Mouse (Mus musculus): Measurements from ENCODE around the gene Eid2.

GRCm38 (mm10) chr7:28268042-28268531 lies 406 bp downstream of the Eid2 start:
- no peak for TF ChIP-seq CTCF (IDR thresholded peaks at IDR 0.05; ENCODE audit: low read depth, low read length)
- TF ChIP-seq EP300 (IDR thresholded peaks at IDR 0.05; ENCODE audit: insufficient read depth, low read depth, low read length) = no peak
- no peak for TF ChIP-seq POLR2A (IDR thresholded peaks at IDR 0.05; ENCODE audit: insufficient read depth, low read length)
